Mouse (Mus musculus): ENCODE data around the gene Nppa.
"Not testable (repeated sequence)": the region's sequence is repeated elsewhere in the genome, so short reads cannot be mapped to it uniquely, and the experiment has no call there.

The Nppa gene

DNA sequence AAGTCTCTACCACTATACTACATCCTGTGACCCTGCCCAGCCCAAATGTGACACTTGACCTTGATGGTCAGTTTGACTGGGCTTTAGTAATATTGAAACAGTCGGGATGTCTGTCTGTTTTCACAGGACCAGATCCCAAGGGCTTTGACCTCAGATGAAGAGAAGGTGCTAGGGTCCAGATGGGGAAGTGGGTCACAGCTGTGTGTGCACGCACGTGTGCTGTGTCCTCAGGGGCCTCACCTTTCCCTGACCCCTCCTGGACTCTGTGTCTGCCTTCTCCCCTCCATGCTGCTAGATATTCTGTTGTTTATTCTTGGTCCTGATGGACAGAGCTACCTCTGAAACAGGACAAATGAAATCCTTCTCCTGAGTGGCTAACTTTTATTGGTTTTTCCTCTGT, 10.8 kb downstream of the Nppa start:
- no peak for DNase-seq (ENCODE audit: low spot score in 2 of 2)

- DNase-seq (ENCODE audit: low spot score in 2 of 2) = no peak
These were observed 11.7 kb downstream of the Nppa start for GRCm38 (mm10) chr4:148012216-148012615.

- DNase-seq (ENCODE audit: low spot score in 2 of 2) = no peak
These were observed 14.9 kb downstream of the Nppa start for GRCm38 (mm10) chr4:148015418-148015817.

DNA sequence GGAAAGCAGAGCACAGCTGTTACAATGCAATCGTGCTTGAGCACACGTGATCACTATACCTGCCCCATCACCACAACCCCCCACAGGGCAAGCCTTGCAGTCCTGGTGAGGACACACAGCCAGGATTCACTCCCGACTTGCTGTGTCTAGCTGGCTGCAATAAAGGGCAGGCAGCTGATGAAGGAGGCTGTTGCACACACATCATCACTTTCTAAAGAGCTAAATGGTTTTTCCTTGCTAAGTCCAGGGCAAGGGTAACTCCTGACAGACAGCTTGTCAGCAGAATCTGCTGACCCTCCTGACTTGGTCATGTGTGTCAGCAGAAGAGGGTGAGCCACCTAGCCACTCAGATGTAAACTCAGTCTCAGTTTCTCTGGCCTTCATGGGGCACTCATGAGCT, 16.5 kb downstream of the Nppa start:
- no peak for DNase-seq (ENCODE audit: low spot score in 2 of 2)

DNA sequence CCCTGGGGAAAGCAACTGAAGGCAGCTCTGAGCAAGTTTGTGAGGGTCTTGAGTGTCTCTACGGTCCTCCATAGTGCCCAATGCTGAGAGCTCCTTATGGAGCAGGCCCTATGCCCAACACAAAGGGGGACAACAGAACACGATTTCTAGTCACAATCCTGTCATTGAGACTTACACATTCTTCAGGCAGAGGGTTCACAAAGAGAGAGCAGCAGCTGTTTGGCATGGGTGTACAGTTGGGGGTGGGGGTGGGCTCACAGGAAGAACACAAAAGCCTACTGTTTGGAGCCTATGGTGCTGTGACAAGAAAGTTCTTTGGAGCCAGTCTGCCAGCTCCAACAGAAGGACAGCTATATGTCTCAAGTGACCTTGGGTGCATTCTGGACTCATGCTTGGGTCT, 17.9 kb downstream of the Nppa start:
- no peak for DNase-seq (ENCODE audit: low spot score in 2 of 2)

GRCm38 (mm10) chr4:148024003-148024402, 23.5 kb downstream of the Nppa start:
- no peak for DNase-seq (ENCODE audit: low spot score in 2 of 2)

DNA sequence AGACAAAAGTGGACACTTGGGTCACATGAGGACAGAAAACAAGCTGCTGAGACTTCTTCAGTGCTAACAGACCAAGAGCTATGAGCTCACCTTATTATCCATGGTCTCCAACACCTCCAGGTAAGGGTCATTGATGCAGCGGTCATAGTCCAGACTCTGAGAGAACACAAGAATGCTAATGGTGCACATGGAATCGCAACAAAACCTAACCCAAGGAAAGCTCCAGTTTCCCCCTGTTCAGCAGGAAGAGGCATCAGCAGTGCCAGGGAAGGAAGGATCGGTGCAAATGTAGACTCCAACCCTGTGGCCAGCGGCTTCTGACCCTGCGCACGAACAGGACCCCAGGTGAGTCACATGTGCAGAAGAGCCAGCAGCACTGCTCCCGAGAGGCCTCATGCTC, 28.8 kb downstream of the Nppa start:
- no peak for DNase-seq (ENCODE audit: low spot score in 2 of 2)

- DNase-seq (ENCODE audit: low spot score in 2 of 2) = no peak
These were observed 30.0 kb downstream of the Nppa start for GRCm38 (mm10) chr4:148030506-148030905.

- DNase-seq (ENCODE audit: low spot score in 2 of 2) = no peak
These were observed 33.4 kb downstream of the Nppa start for GRCm38 (mm10) chr4:148033858-148034410.

DNA sequence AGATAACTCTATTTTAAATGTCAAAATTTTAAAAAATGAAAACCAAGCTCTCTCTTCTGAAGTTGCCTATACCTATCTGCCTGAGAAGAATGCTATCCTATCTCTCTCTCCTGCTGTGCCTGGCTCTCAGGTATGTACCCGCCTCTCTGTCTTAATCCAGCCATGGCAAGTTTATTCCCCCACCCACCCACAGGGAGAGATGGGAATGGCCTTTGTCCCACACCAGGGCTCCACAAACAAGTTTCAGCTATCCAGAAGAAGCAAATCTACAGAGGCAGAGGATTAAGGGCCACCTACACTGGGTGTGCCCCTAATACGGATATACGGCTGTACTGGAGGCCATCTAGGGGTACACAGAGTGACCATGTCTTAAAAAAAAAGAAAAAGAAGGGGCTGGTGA, 34.9 kb downstream of the Nppa start:
- DNase-seq (ENCODE audit: low spot score in 2 of 2) = no peak

GRCm38 (mm10) chr4:148038079-148038599, 37.6 kb downstream of the Nppa start:
- no peak for DNase-seq (ENCODE audit: low spot score in 2 of 2)

GRCm38 (mm10) chr4:148038600-148039253, 38.2 kb downstream of the Nppa start, which contains the start of the genes Clcn6 and Mthfr:
Gene Clcn6, minus strand, starts transcription at chr4:148038821.
Gene Mthfr, plus strand, starts transcription at chr4:148039077.
- peak; percentile 99 to 100 for DNase-seq (ENCODE audit: low spot score in 2 of 2)

DNA sequence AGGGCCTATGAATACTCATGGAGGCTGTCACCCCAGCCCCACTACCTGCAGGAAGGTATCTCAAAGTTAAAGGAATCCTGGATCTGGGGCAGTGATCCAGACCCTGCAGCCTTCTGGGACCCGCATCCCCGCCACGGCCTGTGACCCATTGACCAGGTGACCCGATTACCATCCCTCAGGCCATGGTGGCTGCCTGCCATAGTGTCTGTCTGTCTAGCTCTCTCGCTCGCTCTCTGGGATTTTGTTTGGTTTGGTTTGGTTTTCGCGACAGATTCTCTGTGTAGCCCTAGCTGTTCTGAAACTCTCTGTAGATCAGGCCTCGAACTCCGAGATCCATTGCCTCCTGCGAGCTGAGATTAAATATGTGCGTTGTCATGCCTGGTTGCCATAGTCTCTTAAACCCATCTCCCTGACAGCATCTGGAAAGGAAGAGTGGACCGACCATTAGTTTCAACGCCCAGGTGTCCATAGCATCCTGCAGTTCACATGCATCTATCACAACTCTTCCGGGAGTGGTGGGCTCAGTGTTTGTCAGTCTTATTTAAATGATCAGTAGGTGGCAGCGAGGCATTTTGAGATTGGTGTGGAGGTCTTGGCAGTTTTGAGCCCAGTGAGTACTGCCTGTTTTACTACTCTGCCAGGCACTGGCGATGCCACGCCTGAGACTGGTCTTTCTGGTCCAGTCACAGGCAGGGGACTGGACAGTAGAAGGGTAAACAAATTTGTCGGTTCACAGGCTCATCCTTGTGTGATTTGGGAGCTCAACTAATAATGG, 38.9 kb downstream of the Nppa start:
- peak; percentile 20 to 22 for DNase-seq (ENCODE audit: low spot score in 2 of 2)

- peak in 1 of 2 experiments; percentile 24 for DNase-seq (ENCODE audit: low spot score in 2 of 2)
These were observed 39.7 kb downstream of the Nppa start for GRCm38 (mm10) chr4:148040029-148040830.

GRCm38 (mm10) chr4:148040933-148041610, 40.5 kb downstream of the Nppa start:
- peak; percentile 32 to 72 for DNase-seq (ENCODE audit: low spot score in 2 of 2)

DNA sequence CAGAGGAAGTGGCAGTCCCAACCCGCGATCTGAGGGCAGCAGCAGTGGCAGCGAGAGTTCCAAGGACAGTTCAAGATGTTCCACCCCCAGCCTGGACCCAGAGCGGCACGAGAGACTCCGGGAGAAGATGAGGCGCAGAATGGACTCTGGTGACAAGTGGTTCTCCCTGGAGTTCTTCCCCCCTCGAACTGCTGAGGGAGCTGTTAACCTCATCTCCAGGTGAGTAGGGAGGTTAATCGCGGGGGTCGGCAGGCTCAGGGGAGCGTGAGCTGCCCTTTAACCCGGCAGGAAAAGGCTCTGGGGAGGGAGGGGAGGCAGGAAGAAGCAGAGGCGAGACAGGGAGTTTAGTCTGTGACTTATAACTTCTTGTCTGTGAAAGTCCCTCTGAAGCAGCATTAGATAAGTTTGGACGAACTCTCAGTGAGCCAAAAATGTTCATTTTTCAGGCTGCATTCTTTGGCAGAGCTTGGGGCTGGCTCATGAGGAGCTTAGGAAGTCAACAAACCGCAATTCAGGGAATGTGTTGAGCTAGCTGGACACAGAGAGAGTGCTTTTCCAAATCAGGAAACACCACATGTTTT, 41.2 kb downstream of the Nppa start:
- DNase-seq (ENCODE audit: low spot score in 2 of 2) = peak in 1 of 2 experiments; percentile 29

- not testable (repeated sequence) for DNase-seq (ENCODE audit: low spot score in 2 of 2)
These were observed 42.8 kb downstream of the Nppa start for GRCm38 (mm10) chr4:148043327-148043726.

- no peak for DNase-seq (ENCODE audit: low spot score in 2 of 2)
These were observed 43.6 kb downstream of the Nppa start for GRCm38 (mm10) chr4:148044113-148044512.

GRCm38 (mm10) chr4:148046450-148047031, 46.0 kb downstream of the Nppa start:
- no peak for DNase-seq (ENCODE audit: low spot score in 2 of 2)

DNA sequence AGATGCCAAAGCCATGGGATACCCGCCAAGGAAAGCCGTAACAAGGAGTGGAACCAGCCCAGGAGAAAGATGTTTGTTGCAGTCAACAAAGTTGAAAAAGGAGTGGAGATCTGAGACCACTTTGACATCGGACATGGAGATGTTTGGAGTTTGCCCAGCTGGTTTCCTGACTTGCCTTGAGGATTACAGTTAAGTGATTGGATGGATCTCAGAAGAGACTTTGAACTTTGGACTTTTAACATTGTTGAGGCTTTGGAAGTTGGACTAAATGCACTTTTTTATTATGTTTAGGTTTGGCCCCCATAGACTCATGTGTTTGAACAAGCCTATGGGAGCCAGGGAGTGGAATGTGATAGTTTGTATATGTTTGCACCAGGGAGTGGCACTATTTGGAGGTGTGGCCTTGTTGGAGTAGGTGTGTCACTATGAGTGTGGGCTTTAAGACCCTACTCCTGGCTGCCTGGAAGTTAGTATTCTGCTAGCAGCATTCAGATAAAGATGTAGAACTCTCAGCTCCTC, 49.9 kb downstream of the Nppa start:
- not testable (repeated sequence) for DNase-seq (ENCODE audit: low spot score in 2 of 2)
